Mouse (Mus musculus) lung, postnatal 0 days (tissue): ENCODE measurements around the gene Sik1. TPM values are rescaled to one million over a fixed set of nuclear protein-coding genes. Genes with fewer than 3 reads are reported as not detected.
A peak's percentile ranks its signal among the peaks of the same experiment; 100 is the strongest.

ENCODE experiments used
- ATAC-seq: fragments of 200-750 bp; cut with Nextera tagmentation; 2 replicates; pipeline ENCODE4 v1.8.0; 2017; ENCODE audit warnings: moderate library complexity
- DNase-seq: peaks from one replicate; pipeline ENCODE4 v3.0.0-alpha.2; 2016; ENCODE audit warnings: low spot score
- H3K27ac ChIP-seq: fragments of 300-500 bp; sonication (generic); 2 replicates; pipeline ENCODE4 v1.5.1; 2014; ENCODE audit warnings: antibody characterized with exemption, mild to moderate bottlenecking, low read length, mixed read lengths
- H3K27me3 ChIP-seq: fragments of 300-500 bp; sonication (generic); replicated peaks from 2 replicates; pipeline ENCODE4 v1.6.1; 2014; ENCODE audit warnings: low read length, mixed read lengths; ENCODE audit not compliant: insufficient read depth
- H3K36me3 ChIP-seq: fragments of 300-500 bp; sonication (generic); 2 replicates; pipeline ENCODE4 v1.6.1; 2014; ENCODE audit warnings: low read length, mixed read lengths; ENCODE audit not compliant: insufficient read depth
- H3K4me1 ChIP-seq: fragments of 300-500 bp; sonication (generic); 2 replicates; pipeline ENCODE4 v1.6.1; 2014; ENCODE audit warnings: antibody characterized with exemption, low read depth, low read length, mixed read lengths; ENCODE audit not compliant: insufficient read depth
- H3K4me2 ChIP-seq: fragments of 300-500 bp; sonication (generic); replicated peaks from 2 replicates; pipeline ENCODE4 v1.6.1; 2014; ENCODE audit warnings: low read depth, mild to moderate bottlenecking, low read length, moderate library complexity, mixed read lengths
- H3K4me3 ChIP-seq: fragments of 300-500 bp; sonication (generic); 2 replicates; pipeline ENCODE4 v1.5.1; 2014; ENCODE audit warnings: low read depth, low read length
- H3K9ac ChIP-seq: fragments of 300-500 bp; sonication (generic); replicated peaks from 2 replicates; pipeline ENCODE4 v1.6.1; 2014; ENCODE audit warnings: low read depth, mild to moderate bottlenecking
- H3K9me3 ChIP-seq: fragments of 300-500 bp; sonication (generic); 2 replicates; pipeline ENCODE4 v1.6.1; 2016; ENCODE audit warnings: low read length, mixed read lengths
- CTCF ChIP-seq: IDR thresholded peaks from 2 replicates; pipeline ENCODE4 v1.5.1; 2016; ENCODE audit warnings: antibody characterized with exemption, mild to moderate bottlenecking
- EP300 ChIP-seq: IDR thresholded peaks from 2 replicates; pipeline ENCODE4 v1.6.1; 2016; ENCODE audit warnings: antibody characterized with exemption, mild to moderate bottlenecking, control low read depth
- WGBS: fragments of 180-500 bp; shearing (Covaris S2); extraction: QIAGEN DNeasy Blood & Tissue Kit; methylation state at CpG from one replicate; pipeline ENCODE4 v1.1.7; 2014; 5-methylcytosine and 5-hydroxymethylcytosine counted together
- polyA plus RNA-seq: library from polyadenylated mRNA; unstranded; fragments of >200 nt; fragmentation: Nextera tagmentation; extraction: Ambion mirVana; gene quantifications from 2 replicates; pipeline ENCODE4 v1.2.1, GENCODE M21; 2015

Gene Sik1
- polyA plus RNA-seq, 1 experiment from 2014 or later: 35.9 TPM

DNA sequence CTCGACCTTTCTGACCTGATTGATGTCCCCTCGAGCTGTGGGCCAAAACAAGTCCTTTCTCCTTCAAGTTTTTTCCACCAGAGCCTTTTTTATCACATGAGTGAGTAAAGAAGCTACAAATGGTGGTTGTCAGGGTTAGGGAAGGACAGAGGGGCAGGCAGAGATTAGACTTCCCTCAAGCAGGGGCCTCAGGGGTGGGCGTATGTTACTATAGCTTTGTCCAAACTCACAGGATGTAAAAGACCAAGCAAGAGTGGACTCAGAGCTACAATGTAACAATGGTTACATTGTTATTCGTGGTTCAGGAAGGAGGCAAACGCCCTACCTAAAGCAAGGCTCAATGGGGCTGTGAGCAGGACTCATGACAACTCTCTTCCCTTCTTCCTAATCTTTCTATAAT is 43.3 kb upstream of the Sik1 start:
- no peak overlapping the region for H3K4me2 ChIP-seq

DNA sequence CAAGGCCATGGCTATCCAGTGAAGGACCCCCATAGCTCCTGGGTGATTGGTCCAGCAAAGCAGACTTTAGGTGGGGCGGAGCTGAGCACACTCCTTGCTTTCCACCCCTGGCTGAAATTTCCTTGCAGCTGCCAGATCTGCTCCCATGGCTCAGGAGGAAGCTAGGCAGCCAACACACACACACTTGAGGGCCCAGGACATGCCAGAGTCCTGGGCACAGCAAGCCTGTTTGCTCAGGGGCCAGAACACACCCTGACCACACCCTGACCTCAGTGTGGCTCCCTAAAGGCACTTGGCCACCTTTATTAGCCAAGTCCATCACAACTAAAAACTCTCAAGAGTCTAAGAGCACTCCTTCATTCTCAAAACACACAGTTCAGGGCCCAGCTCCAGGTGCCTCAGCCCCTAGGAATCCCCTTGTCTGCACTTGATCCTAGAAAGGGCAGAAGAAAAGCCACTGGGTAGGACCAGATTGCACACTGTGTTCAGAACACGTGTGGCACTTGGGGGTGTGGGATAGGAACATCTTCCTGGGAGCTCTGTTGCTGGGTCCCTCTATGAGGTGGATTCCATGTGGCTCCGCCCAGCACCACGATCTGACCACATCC is 41.7 kb upstream of the Sik1 start:
- DNase-seq: peak; percentile 96

More for the DNA sequence above, 43.3 kb upstream of the Sik1 start:
- Histone ChIP-seq H3K9ac (no peak overlapping the region), H3K4me3 (no peak overlapping the region), H3K4me1 (peaks cover 15% of the 10 kb centered on the region; the same call in 1 of the 2 replicates), H3K36me3 (no peaks in the 10 kb centered on the region), H3K9me3 (no peaks in the 10 kb centered on the region), H3K27ac (peak overlapping the region; percentile 81; the same call in 1 of the 2 replicates), H3K27me3 (no peaks in the 10 kb centered on the region)
- ATAC-seq (no peak), DNase-seq (peak; percentile 39)
- no peak for TF ChIP-seq CTCF
- peak; percentile 59; the same call in 1 of the 2 replicates for TF ChIP-seq EP300
- WGBS: 44% methylated on average over 5 of the region's 5 CpGs

DNA sequence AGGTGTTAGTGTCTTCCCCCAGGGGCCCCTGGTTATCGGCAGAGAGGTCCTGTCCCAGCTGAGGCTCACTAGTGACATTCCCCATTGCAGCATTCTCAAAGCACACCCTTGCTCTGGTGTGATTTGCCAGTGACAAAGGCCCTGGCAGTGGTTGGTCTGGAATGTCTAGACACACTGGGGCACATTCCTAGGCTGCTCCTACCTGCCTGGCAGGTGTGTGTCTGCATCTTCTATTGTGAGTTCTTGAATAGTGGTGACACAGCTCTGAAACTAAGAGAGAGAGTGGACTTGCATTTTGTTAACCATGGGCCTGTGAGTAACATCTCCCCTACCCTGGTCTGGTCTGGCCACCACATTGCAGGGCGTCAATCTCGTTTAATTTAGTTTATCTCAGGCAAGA is 41.1 kb upstream of the Sik1 start:
- 45% methylated on average over 3 of the region's 3 CpGs for WGBS
- Histone ChIP-seq H3K4me3 (no peak overlapping the region), H3K9me3 (no peaks in the 10 kb centered on the region), H3K4me1 (peaks cover 19% of the 10 kb centered on the region; the same call in 1 of the 2 replicates), H3K4me2 (no peak overlapping the region), H3K27me3 (no peaks in the 10 kb centered on the region), H3K36me3 (no peaks in the 10 kb centered on the region), H3K9ac (no peak overlapping the region), H3K27ac (peak overlapping the region; percentile 92)
- ATAC-seq (peak; percentile 47), DNase-seq (peak; percentile 80)
- no peak for TF ChIP-seq CTCF
- no peak for TF ChIP-seq EP300

More for the DNA sequence above, 41.7 kb upstream of the Sik1 start:
- Histone ChIP-seq H3K27me3 (no peaks in the 10 kb centered on the region), H3K4me2 (no peak overlapping the region), H3K27ac (peak overlapping the region; percentile 92), H3K9ac (no peak overlapping the region), H3K4me3 (no peak overlapping the region), H3K36me3 (no peaks in the 10 kb centered on the region), H3K9me3 (no peaks in the 10 kb centered on the region), H3K4me1 (peaks cover 19% of the 10 kb centered on the region; the same call in 1 of the 2 replicates)
- ATAC-seq: peak; percentile 89
- WGBS: 68% methylated on average over 4 of the region's 4 CpGs
- TF ChIP-seq CTCF: no peak
- peak; percentile 100 for TF ChIP-seq EP300

DNA sequence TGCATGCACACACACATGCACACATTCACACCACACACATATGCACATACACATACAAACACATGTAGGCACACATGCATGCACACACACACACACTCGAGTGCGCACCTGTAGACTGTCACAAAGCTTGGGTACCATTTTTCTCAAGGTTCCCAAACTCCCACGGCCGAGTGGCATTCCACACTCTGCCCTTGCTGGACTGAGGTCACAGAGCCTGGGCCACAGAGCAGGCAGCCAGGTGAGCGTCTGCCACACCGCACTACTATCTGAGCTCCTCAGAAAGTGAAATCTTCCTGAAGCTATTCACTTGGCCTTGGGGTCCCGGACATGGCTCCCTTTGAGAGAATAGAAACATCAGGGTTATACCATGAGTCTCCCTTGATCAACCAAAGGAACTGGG is 40.7 kb upstream of the Sik1 start:
- Histone ChIP-seq H3K4me1 (peaks cover 19% of the 10 kb centered on the region; the same call in 1 of the 2 replicates), H3K27me3 (no peaks in the 10 kb centered on the region), H3K9me3 (no peaks in the 10 kb centered on the region), H3K4me3 (no peak overlapping the region), H3K36me3 (no peaks in the 10 kb centered on the region), H3K4me2 (no peak overlapping the region), H3K27ac (peak overlapping the region; percentile 92), H3K9ac (no peak overlapping the region)
- TF ChIP-seq EP300: no peak
- DNase-seq: no peak
- ATAC-seq: no peak
- 74% methylated on average over 7 of the region's 7 CpGs for WGBS

DNA sequence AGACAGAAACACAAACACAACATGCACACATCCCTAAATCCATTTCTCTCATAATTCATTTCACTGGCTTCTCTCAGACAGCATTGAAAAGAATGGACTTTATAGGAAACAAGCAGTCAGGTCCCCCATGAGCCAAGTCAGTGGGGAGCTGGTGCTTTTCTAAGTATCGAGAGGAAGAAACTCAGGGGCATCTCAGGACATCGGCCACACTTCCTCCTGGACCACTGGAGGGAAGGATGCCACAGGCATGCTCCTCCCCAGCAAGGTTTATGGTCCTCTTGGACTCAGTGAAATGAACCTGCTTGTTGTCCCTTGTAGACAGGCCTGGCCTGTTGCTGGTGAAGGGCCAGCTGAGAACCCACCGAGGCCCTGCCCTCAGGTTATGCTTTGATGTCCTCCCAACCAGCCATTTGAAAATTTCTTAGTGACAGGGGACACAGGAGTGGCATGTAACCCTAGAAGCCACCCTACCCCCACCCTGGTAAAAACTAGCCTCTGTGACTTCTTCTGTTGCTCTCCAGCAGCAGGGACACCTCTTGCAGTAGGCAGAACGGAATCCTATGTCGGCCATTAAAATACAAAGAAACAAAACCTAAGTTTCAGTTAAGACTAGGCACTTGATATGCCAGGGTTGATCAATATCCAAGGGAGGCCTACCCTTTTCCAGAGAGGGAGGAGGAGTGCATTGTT is 37.9 kb upstream of the Sik1 start:
- Histone ChIP-seq H3K27ac (peak overlapping the region; percentile 77; the same call in 1 of the 2 replicates), H3K9me3 (no peaks in the 10 kb centered on the region), H3K4me1 (peaks cover 37% of the 10 kb centered on the region), H3K27me3 (no peaks in the 10 kb centered on the region), H3K9ac (no peak overlapping the region), H3K4me3 (no peak overlapping the region), H3K4me2 (no peak overlapping the region), H3K36me3 (no peaks in the 10 kb centered on the region)
- ATAC-seq (no peak), DNase-seq (no peak)
- 75% methylated on average over 5 of the region's 5 CpGs for WGBS
- TF ChIP-seq EP300 (no peak), CTCF (no peak)

DNA sequence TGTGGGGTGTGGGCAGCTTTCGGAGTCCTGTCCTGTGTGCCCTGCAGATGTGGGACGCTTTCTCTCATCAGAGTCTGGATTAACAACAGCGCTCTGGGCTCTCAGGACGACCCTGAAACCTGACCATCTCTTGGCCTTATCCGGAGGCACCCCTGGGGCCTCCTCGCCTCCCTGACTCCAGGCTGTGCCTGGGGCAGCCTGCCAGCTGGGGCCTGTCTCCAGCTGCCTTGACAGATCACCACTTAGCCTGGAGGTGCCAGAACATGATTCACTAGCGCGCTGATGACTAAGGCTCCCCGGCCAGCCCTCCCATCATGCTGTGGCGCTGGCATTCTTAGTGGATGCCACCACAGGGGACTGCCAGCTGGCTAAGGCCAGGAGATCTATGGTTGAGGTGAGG is 37.1 kb upstream of the Sik1 start:
- peaks cover 37% of the 10 kb centered on the region for H3K4me1 ChIP-seq
- ATAC-seq: peak; percentile 46
- DNase-seq: peak; percentile 95
- no peak overlapping the region for H3K9ac ChIP-seq
- no peaks in the 10 kb centered on the region for H3K27me3 ChIP-seq
- no peaks in the 10 kb centered on the region for H3K36me3 ChIP-seq
- 5% methylated on average over 9 of the region's 10 CpGs for WGBS
- no peak overlapping the region for H3K4me2 ChIP-seq
- TF ChIP-seq CTCF (0 out of 2 replicates have a peak, but pooled peaks have one; percentile 10), EP300 (peak; percentile 82)
- no peak overlapping the region for H3K4me3 ChIP-seq
- H3K9me3 ChIP-seq: no peaks in the 10 kb centered on the region
- H3K27ac ChIP-seq: peak overlapping the region; percentile 77
